Mouse (Mus musculus): ENCODE data around the gene Fryl.
A peak's percentile ranks its signal among the peaks of the same experiment; 100 is the strongest.

The Fryl gene

GRCm38 (mm10) chr5:73257096-73257495 is 677 bp upstream of the Fryl start:
- no peak for DNase-seq (ENCODE audit: low read depth, low spot score)

- DNase-seq (ENCODE audit: low read depth, low spot score), result peak; percentile 54
Measured at GRCm38 (mm10) chr5:73255321-73256251, 833 bp downstream of the Fryl start.

- DNase-seq (ENCODE audit: low read depth, low spot score), result no peak
Measured at GRCm38 (mm10) chr5:73254660-73255059, 1.8 kb downstream of the Fryl start.

DNA sequence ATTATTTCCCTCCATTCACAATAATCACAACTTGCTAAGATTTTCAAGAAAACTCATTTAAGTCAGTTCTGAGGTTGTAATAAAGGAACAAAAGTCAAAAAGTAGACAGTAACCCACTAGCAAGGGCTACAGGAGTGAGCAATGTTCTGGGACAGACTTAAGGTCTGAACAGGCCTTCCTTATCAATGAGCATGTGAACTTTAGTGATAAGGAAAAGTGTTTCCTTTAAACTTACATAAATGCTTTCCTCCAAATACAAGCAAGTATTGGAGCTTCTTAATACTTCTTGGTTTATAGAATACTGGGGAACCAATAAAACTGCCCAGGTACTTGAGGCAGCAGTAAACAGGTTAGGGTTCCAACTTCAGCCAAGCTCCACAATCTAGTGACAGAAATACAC is 3.7 kb downstream of the Fryl start:
- no peak for DNase-seq (ENCODE audit: low read depth, low spot score)

DNA sequence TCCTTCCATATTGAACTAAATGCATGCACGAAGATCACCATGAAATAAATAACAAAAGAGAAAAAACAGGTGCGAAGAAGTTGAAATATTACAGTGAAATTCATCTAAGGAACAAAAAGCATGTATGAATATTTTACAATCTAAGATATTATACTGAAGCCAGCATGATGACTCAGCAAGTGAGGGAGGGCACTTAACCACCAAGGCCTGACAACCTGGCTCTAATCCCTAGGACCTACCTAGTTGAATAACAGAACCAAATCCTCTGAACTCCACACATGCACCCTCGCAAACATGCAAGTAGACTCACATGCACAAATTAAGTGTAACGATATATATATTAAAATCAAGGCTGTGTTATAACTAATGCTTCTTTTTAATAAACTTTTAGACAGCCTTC is 7.1 kb downstream of the Fryl start:
- DNase-seq (ENCODE audit: low read depth, low spot score), result no peak

- DNase-seq (ENCODE audit: low read depth, low spot score), result no peak
Measured at GRCm38 (mm10) chr5:73248211-73248610, 8.2 kb downstream of the Fryl start.

- no peak for DNase-seq (ENCODE audit: low read depth, low spot score)
Measured at GRCm38 (mm10) chr5:73246414-73246813, 10.0 kb downstream of the Fryl start.

DNA sequence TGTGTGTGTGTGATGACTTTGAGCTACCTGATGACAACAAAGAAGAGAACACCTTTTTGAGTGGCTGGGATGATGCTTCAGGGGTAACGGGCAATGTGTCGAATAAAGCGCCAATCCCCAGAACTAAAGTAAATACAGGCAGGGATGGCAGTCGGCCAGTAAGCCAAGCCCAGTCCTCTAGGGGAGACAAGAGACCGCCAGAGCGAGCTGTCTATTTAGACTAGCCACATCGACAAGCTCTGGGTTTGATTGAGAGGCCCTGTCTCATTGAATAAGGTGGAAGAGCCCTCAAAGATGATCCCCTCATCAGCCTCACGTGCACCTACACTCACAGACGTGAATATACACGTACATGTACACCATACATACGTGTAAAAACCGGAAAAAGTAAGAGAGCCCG is 12.0 kb downstream of the Fryl start:
- DNase-seq (ENCODE audit: low read depth, low spot score), result peak; percentile 39

DNA sequence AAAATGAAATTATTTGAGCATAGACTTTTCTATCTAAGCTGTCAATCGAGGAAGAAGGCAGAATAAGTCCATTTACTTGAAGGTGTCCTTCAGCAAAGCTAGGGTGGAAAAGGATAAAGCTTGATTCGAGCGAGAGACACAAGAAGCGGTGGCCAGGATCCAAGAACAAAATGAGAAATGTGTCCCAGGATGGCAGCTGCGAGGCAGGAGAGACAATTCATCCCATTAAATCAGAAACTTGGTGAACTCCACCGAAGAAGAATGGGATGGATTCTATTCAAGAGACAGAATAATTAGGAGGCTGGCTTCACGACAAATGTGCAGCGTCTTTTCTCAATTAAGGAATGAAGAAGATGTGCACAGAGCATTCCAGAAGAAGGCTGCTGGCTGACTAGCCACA is 14.5 kb downstream of the Fryl start:
- DNase-seq (ENCODE audit: low read depth, low spot score), result no peak

DNA sequence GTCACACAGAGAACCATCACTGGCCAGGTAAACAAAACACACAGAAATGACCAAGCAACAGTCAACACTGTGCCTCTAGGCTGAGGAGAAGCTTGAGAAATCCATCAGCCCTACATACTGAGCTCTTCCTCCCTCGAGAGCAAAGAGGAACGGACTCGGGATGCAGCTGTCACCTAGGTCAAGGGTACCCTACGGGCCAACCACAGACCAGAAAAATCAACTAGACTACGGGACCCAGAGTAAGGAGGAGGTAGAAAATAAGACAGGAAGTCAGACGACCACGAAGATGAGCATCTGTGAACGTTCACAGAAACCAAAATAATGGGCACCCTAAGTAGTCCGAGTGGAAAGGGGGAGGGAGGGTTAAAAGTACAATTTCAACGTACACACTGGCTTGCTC is 15.1 kb downstream of the Fryl start:
- no peak for DNase-seq (ENCODE audit: low read depth, low spot score)

DNA sequence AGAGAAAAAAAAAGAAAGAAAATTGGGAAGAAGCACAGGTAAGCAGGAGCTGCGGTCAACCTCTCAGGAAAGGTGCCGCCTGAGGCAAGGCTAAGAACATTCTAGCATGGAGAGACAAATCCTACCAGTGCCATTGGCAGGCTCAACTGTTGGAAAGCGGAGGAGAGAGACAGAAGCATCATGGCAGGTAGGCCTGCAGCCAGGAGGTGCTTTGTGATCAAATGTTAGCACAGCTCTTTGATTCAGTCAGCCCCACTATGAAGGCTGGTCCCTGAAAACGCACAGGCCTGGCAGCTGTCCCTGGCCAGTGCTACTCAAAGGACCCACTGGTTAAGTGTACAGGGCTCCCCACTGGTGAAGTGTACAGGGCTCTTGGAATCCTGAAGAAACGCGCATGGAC is 16.0 kb downstream of the Fryl start:
- DNase-seq (ENCODE audit: low read depth, low spot score), result no peak

- DNase-seq (ENCODE audit: low read depth, low spot score), result peak; percentile 37
Measured at GRCm38 (mm10) chr5:73236894-73237334, 19.5 kb downstream of the Fryl start.

DNA sequence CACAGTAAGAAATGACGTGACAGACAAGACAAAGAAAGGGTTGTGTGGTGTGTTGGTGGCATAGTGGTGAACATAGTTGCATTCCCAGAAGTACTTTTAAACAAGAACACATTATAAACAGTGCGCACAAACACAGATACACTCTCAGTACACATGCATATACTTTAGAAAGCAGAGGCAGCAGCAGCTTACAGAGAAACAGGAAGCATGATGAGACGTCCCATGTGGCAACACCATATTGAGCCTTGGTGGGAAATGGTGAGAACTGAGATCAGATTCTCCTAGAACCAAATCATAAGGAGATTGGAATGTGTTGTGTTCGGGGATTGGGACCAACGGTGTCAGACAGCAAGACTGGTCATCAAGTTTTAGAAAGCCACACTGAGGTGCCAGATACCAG is 21.2 kb downstream of the Fryl start:
- DNase-seq (ENCODE audit: low read depth, low spot score), result no peak

DNA sequence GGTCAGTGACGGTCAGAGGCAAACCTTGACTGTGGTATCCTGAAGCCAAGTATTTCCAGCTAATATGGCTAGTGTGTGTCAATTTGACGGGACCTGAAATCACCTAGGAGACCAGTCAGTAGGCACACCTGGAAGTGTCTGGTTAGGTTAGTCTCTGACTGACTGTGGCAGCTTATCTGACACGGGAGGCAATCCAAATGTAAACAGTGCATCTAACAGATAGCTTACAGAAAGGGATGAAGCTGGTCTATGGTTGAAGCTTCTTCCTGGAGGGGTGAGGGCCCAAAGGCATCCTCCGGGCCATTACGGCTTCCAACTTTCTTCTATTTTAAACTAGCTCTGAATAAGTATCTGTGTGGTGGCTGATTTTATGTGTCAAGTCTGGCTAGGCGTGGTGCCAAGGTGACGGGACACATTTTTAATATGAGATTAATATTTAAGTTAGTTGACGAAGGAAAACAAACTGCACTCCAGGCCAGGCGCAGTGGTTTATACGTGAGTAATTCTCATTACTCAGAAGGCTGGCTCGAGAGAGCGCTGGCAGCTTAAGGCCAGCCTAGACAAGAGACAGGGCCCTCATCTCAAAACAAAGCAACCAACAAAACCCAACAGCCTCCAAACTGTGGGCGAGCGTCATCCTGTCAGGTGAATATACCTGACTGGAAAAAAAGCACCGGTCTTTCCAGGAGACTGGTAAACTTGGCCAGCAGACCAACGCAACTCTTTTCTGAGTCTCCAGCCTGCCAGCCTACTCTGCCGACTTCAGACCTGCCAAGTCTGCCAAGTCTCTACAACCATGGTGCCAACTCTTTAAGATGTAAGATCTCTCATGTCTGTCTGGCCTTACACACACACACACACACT is 23.2 kb downstream of the Fryl start:
- DNase-seq (ENCODE audit: low read depth, low spot score), result no peak

- DNase-seq (ENCODE audit: low read depth, low spot score), result peak; percentile 62
Measured at GRCm38 (mm10) chr5:73232267-73232666, 24.2 kb downstream of the Fryl start.

DNA sequence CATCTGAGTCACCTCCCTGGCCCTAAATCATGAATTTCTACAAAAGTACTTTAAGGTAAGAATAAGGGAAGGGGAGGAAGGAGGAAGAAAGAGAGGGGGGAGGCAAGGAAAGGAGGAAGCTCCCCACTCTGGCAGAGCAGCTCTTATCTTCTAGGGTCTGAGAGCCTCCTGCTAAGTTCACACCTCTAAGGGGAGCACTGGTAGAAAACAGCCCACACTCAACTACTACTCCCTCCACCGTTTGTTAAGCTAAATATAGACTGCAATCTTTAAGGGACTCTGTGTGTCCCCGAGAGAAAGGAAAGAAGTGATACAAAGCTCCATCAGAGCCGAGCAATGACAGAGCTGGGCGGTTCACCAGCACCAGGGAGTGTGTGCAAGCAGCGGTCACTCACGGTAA is 24.6 kb downstream of the Fryl start:
- DNase-seq (ENCODE audit: low read depth, low spot score), result no peak

- DNase-seq (ENCODE audit: low read depth, low spot score), result peak; percentile 63
Measured at GRCm38 (mm10) chr5:73230171-73230570, 26.2 kb downstream of the Fryl start.

- DNase-seq (ENCODE audit: low read depth, low spot score), result peak; percentile 34
Measured at GRCm38 (mm10) chr5:73229467-73229866, 27.0 kb downstream of the Fryl start.

DNA sequence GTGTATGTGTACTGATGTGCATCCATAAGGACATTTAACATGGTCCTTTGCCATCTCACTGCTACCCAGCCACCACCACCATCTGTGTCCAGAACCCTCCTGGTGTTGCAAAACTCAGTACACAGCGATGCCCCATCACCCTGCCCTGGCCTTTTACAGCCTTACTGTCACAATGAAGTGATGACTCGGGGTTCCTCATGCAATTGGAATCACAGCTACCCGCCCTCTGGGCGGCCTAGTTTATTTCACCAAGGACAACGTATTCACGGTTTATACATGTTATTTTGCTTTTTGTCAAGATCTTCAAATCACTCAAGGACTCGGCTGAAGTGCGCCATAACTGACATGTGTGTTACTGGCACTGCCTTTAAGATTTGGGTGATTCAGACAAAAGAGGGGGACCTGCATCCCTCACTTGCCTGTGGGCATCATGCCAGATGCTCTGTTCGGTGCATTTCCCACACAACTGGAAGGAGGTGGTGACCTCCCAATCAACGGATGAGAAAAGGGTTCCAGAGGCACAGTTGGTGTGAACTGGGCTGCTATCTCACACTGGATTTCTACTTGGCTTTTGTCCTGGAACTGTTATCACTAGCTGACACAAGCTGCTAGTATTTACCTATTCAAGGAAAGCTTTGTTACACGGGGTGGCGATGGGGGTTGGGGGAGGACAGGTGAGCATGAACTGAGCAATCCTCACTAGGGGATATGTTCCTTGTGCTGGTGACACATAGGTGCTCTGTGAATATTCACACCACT is 27.9 kb downstream of the Fryl start:
- no peak for DNase-seq (ENCODE audit: low read depth, low spot score)

- DNase-seq (ENCODE audit: low read depth, low spot score), result peak; percentile 59
Measured at GRCm38 (mm10) chr5:73227518-73228101, 28.8 kb downstream of the Fryl start.

GRCm38 (mm10) chr5:73223065-73223464 is 33.4 kb downstream of the Fryl start:
- no peak for DNase-seq (ENCODE audit: low read depth, low spot score)
